Mouse (Mus musculus) retina, postnatal 7 days (tissue): ENCODE measurements around the gene Tmprss12.
"Not testable (repeated sequence)": the region's sequence is repeated elsewhere in the genome, so short reads cannot be mapped to it uniquely, and the experiment has no call there.

ENCODE experiments used
- DNase-seq: peaks from one replicate; pipeline ENCODE4 v3.0.0-alpha.2; 2012; ENCODE audit warnings: low read depth, low spot score

The Tmprss12 gene

DNA sequence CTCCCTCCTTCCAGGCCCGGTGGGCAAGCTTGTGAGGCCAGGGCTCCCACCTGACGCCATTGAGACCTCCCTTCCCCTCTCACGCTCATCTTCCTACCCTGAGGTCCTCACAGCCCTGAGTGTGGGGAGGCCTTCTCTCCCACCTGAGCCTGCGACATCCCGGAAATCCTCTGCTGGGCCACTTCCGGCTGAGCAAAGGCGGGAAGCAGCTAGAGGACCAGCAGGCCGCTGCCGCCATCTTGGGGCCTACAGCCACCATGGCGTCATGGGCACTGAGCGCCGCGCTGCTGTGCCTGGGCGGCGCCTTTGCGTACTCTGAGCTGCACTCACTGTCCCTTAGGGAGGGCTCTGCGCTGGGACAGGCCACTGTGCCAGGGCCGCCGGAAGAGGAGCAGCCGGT, at the start of gene Tmprss12:
Gene Tmprss12 (plus strand): TSS at position 212 of the 400 bp plus-strand sequence.
- no peak for DNase-seq

DNA sequence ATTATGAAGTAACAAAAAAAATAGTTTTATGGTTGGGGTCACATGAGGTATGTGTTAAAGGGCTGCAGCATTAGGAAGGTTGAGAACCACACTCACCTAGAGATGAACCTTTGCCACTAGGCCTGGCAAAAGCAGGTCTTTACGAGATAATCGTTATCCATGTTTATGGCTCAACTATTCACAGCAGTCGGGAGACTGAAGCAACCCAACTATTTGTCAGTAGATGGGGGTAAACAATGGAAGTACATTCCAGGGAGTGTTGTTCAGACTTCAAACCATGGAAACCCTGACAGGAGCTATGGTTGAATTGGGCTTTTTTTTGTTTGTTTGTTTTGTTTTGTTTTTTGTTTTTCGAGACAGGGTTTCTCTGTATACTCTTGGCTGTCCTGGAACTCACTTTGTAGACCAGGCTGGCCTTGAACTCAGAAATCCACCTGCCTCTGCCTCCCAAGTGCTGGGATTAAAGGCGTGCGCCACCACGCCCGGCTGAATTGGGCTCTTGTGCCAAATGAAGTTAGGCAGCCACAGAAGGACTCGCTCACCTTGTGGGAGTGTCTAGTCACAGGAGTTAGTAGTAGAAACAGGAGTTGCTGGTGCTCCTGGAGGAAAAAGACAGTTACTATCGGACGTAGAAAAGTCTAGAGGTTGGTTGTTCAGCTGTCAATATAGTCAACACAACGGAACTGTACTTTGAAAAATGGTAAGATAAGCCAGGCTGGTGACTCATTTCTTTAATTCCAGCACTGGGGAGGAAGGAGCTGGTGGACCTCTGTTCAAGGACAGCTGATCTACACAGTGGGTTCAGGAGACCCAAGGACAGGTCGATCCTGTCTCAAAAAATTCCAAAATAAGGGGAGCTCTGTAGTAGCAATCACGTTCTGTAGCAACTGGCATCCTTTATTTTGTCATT, 48.8 kb upstream of the Tmprss12 start:
- no peak for DNase-seq

DNA sequence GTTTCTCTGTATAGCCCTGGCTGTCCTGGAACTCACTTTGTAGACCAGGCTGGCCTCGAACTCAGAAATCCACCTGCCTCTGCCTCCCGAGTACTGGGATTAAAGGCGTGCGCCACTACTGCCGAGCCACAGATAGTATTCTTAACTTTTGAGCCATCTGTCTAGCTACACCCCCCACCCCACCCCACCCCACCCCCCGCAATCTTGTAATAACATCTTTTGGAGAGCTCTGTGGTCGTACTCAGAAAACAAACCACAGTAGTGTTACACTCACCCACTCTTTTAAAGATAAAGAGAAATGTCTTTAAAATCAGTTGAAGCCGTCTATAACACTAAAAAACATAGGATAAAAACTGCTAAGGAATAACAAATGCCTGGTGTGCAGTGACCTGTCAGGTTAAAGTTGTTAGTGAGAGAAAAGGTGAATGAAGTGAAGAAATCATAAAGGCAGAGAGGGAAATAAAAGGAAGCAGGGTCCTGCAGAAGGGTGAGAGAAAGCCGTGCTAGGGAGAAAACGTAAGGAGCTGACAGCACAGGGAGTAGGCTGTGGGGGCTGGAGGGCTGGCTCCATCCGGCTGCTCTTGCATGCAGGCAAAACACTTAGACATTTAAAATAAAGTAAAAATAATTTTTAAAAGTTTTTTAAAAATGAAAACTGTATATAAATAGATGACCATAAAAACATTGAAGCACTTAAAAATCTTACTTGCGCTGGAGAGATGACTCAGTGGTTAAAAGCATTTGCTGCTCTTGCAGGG, 45.2 kb upstream of the Tmprss12 start:
- no peak for DNase-seq

DNA sequence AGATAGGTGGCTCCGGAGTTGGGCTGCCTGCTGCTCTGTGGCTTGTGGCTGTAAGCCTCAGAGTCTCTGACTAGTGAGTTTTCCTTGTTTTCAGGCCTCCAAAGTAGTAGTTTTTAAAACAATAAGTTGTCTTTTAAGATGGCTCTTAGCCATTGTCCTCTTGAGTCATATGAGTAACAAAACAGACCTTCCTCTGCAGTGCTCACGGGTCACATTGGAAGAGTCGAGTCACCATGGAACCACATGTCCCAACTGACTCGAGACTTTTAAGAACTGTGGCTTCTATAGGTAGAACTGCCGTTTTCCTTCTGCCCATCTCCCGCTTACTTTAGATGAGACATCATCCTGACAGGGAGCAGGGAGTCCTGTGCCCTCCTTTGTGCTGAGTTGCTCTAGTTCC, 43.7 kb upstream of the Tmprss12 start:
- DNase-seq = no peak

DNA sequence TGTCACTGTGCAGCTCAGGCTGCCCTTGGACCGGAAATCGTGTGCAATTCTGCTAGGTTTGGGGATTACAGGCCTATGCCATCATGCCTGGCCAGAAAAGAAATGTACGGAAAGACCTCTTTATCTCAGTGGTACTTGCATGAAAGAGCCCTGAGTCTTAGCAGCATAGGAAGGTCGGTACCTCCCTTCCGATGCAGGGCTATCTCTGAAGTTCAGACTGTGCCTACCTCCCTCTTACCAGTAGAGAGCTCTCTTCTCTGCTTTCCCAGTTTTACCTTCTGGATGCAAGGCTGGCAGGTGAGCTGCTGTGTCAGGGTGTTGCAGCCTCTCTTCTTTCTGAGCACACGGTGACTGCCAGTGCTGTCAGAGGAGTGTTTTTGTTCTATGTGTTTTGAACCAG, 38.9 kb upstream of the Tmprss12 start:
- no peak for DNase-seq

DNA sequence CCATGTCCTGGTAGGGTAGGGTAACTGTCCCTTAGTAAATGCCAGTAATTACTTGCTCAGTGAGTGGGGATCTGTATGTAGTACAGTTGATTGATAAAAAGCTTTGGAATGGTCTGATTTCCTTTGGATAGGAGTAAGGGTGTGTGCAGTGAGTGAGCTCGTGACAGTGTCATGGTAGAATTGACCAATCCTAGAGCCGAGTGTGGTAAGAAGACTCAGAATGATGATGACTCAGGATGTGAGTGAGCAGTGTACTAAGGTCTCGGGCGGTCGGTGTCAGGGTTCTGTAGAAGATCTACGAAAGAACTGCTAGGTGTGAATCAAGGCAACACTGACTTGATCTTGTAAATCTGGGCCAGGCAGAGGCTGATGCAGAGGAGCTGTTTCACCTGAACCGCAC, 34.7 kb upstream of the Tmprss12 start:
- no peak for DNase-seq

DNA sequence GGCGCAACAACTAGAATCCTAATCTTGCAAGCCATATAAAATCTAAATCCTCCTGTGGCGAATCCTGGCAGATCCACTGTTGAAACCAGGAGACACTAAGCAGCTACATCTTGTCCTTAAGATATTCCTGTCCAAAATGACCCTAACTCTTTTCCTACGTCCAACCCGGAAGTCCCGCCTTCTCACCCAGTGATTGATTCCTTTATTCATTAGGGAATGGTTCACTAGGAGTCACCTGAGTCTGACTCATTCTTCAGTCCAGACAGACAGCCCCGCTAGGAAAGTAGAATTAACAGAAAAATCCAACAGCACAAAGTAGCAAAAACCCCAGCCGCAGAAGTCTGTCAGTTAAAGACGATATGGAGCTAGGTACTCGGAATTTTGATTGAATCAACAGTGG, 33.3 kb upstream of the Tmprss12 start:
- no peak for DNase-seq

DNA sequence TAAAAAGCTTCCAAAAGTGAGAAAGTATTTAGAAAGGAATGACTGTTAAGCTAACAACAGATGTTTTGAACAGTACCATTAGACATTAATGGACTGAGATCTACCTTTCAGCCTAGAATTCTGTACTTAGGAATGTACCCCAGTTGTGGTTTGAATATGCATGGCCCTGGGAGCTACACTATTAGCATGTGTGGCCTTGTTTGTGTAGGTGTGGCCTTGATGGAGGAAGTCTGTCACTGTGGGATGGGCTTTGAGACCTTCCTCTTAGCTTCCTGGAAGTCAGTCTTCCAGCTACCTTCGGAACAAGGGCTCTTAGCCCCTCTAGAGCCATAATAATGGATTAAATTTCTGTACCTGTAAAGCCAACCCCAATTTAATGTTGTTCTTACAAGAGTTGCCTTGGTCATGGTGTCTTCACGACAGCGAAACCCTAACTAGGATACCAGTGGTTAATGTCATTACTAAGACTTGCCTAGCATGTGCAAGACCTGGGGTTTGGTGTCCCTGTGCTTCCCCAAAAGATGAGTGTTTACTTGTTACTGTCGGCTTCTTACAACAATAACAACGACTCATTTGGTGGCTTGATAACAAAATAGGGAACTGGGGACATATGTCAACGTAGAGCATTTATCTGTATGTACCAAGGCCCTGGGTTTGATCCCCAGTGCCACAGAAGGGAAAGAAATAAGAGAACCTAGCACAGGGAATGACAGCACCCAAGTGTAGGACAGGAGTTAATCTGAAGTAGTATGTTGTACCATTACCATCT, 31.8 kb upstream of the Tmprss12 start:
- no peak for DNase-seq

DNA sequence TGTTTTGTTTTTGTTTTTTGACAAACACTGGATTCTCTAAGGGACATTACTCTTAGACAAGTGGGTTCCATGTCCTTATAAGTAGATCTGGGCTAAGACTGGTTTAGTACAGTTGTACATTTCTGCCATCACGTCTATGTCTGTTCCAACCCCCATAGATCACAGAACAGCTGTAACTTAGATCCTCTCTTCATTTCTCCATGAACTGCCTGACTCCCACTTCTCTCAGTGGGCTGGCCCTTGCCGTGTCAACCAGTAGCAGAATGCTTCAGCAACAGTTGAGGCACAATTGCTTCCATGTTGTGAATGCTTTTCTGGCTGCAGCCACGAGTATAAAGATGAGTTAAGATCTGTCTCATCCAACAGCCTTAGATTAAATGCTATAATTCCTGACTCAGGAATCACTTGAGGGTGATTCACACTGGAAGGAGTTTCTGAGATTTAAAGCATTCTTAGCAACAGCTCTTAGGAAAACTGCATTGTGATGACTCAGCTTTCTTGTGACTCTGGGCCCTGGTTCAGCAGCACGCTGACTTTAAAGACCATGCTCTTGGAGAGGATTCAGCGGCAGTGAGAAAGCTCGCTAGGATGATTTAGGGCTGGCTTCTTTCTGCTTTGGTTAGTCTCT, 29.4 kb upstream of the Tmprss12 start:
- no peak for DNase-seq

DNA sequence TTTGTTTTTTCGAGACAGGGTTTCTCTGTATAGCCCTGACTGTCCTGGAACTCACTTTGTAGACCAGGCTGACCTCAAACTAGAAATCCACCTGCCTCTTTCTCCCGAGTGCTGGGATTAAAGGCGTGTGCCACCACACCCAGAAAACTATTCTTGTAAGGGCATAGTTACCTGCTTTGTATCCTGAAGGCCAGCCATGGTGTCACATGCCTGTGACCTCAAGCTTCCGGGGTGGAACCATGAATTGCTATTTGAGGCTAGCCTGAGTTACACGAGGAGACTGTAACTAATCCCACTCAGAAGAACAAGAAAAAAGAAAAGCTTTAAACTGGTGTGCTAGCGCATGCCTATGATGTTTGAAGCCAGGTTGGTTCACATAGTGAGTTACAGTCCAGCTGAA, 24.3 kb upstream of the Tmprss12 start:
- no peak for DNase-seq

DNA sequence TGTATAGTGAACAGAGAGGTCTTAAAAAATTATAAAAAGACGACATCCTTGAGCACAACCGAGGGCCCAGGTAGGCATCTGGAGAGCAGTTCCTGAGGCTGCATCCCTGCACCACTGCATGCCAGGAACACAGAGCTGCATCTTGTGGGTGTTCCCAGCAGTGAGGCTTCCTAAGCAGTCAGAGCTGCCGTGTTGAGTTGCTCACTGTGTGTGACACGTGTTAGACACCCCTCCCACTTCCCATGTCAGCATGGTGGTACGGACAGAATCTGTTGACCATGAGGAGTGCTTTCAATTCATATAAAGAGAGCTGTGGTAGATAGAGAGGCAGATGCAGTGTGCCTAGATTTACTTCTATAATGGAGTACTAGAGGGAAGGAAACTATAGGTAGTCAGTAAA, 23.3 kb upstream of the Tmprss12 start:
- no peak for DNase-seq

DNA sequence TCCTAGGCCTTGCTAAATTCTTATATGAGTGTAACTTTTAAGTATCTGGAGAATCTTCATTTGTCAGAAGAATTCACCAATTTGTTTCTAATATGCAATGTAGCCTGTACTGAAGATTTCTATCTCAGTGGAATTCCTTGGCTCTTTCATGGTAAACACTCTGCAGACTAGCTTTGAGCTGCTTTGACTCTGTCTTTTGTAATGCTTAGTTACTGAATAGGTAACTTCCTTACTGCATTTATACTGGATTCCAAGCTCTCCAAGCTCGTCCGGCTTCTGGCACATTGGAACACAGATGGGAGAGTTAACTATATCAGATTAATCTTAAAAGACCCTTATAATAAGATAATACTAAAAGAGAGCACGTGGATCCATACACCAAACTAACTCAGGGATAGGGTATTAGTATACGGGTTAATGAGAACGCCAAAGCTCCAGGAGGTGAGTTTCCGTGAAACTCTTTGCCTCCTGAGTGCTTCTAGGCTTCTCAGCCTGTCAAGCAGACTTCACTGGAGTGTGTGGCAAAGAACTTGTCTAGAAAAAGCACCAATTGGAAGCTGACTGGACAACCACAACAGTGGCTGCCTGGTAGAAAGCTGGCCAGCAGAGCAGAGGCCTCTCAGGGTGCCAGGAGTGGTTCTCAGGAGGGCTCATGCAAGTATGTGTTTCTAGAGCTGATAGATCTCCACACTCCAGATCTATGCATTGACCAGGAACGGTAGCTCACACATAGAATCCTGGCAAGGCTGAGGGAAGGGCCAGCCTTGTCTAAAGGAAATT, 21.8 kb upstream of the Tmprss12 start:
- no peak for DNase-seq

DNA sequence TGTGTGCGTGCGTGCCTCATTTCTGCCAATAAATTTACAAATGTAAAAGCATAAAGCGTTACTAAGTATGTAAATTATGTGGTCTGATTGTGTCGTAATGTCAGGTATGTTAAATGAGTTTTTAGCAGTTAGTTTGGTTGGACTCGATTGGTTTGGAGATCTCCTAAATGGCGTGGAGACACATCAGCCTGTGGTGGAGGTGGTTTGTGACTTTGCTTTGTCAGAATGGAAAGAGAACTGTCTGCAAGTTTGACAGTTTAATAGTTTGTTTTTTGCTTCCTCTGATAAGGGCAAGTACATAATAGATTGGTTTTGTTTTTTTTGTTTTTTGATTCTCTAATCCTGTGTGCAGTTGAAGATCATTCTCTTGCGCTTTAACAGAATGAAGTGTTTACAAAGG, 20.3 kb upstream of the Tmprss12 start:
- DNase-seq = not testable (repeated sequence)

DNA sequence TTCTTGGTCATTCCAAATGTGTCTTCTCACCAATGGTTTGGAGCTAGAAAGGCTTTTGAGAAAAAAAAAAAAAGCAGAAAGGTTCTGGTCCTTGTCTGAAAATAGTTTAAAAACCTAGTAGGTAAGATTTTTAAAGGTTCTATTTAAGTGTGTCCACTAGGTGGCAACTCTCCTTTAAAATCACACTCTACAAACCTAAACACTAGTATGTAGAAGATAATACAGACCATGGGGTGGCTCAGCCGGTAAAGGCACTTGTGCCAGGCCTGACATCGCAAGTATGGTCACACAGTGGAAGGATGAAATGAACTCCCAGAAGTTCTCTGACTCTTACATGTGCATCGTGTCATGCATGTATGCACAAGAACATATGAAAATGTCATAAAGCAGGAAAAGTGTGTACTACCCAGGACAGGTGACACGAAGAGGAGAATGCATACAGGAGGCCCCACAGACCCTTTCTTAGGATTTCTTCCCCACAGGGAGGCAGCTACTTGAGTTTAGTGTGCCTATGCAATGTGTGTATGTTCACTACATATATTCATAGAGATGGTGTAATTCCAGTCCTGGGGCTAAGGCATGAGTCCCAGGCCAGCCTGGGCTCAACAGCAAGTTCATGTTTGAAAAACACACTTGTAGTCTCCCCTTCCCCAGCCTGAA, 17.3 kb upstream of the Tmprss12 start:
- peak; percentile 4 for DNase-seq

DNA sequence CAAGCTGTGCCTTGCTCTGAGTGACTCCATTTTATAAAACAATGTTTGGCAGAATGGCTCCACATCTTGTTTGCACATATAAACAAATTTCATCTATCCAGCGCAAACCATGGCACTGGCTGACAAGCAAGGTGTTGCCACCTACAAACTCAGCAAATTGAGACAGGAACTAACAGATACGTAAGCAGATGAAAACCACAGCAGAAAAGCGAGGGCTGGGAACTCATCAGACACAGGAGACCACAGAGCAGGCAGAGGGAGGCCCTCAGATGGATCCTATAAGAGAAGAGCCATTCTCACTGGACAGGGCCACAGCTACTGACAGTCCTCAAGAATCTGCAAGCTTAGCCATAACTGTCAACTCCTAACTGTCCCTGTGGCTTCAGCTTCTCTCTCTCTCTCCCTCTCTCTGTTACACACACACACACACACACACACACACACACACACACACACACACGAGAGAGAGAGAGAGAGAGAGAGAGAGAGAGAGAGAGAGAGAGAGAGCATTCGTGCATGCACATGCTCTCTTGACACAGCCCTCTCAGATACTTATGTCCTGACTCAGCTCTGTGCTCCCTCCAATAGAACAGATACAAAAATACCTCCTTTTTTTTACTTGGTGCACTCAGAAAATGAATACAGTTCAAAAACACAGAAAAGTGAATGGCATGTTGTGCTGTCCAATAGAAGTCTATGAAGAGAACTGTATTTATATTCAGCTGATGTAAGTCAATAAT, 14.9 kb upstream of the Tmprss12 start:
- no peak for DNase-seq

DNA sequence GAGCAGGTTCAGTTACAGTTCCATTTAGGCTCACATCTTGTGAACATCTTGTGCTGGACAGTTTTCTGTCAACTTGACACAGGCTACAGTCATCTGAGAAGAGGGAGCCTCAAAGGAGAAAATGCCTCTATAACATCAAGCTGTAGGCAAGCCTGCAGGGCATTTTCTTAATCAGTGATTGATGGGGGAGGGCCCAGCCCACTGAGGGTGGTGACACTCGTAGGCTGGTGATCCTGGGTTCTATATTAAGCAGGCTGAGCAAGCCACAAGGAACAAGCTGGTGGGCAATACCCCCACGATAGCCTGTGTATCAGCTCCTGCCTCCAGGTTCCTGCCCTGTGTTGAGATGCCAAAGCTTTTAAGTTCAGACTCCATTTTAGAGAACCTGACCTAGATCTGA, 11.7 kb upstream of the Tmprss12 start:
- no peak for DNase-seq

DNA sequence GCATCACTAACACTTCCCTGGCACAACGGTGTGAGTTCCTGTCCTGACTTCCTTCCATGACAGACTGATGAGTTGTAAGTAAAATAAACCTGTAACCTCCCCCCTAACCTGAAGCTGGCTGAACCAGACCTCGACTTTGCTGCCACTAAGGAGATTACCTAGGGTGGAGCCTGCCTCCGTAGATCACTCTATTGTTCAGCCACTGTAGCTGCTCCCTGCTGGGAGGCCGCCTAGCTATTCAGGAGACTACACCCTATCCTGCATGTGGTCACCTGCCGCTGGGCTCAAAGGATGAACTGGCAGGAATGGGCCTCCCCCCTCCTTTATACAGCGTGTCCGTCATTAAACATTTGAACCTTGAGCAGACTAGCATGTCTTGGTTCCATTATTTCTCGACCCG, 10.9 kb upstream of the Tmprss12 start:
- DNase-seq = no peak

DNA sequence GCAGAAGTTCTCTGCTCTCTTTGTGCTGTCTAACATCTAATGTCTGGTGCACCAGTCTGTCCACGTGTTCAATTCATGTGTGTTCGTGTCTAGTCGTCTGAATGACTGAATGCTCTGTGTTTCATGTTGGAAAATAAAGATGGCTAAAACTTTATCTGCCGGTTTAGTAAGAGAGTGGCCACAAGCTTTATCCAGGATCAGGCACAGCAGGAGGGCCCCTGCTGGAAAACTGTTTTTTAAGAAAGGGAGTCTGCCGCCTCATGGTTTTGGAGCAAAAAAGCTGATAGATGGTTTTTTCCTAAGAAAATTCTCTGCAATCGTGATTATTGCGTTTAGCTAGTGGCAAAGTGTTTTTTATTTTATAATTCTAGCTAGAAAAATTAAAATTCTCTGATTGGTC, 10.0 kb upstream of the Tmprss12 start:
- DNase-seq = not testable (repeated sequence)

DNA sequence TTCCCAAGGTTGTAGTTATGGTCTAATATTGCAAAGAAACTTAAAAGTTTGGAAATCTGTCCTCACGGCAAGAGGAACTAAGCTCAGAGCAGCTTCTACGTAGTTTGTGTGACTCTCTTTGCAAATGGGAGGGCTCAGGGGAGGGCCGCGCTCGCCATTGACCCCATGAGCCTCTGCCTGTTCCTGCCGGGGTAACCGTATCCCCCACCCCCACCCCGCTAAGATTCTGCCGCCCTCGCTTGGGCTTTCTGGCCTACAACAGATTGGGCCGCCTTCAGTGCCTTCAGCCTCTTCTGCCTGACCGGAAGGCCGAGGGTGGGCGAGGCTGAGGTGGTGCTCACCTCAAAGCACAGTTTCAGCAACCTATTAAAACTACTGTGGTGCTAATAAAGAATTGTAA, 9.2 kb upstream of the Tmprss12 start:
- DNase-seq = no peak
